Mouse (Mus musculus) ovary, postnatal 10 days (tissue): Measurements from ENCODE around the gene Hes1.

Experiments
- DNase-seq: peaks from one replicate; pipeline ENCODE4 v3.0.0; 2022; ENCODE audit warnings: low spot score

The Hes1 gene

GRCm38 (mm10) chr16:30063984-30064453 is at the start of gene Hes1:
Gene Hes1, plus strand, starts transcription at chr16:30064384.
- DNase-seq: no peak

GRCm38 (mm10) chr16:30016064-30016463 is 48.1 kb upstream of the Hes1 start:
- DNase-seq: no peak

- no peak for DNase-seq
Measured at GRCm38 (mm10) chr16:30020124-30020523, 44.1 kb upstream of the Hes1 start.

GRCm38 (mm10) chr16:30022352-30022751 is 41.8 kb upstream of the Hes1 start:
- DNase-seq: no peak

GRCm38 (mm10) chr16:30022890-30023797 is 41.0 kb upstream of the Hes1 start:
- no peak for DNase-seq

GRCm38 (mm10) chr16:30024681-30025262 is 39.4 kb upstream of the Hes1 start:
- no peak for DNase-seq

- DNase-seq: no peak
Measured at GRCm38 (mm10) chr16:30028184-30028583, 36.0 kb upstream of the Hes1 start.

- no peak for DNase-seq
Measured at GRCm38 (mm10) chr16:30029264-30030003, 34.8 kb upstream of the Hes1 start.

- no peak for DNase-seq
Measured at GRCm38 (mm10) chr16:30032326-30032904, 31.8 kb upstream of the Hes1 start.

GRCm38 (mm10) chr16:30033390-30033789 is 30.8 kb upstream of the Hes1 start:
- DNase-seq: no peak

- DNase-seq: no peak
Measured at GRCm38 (mm10) chr16:30034001-30034400, 30.2 kb upstream of the Hes1 start.

- no peak for DNase-seq
Measured at GRCm38 (mm10) chr16:30034521-30034920, 29.7 kb upstream of the Hes1 start.

GRCm38 (mm10) chr16:30034979-30035440 is 29.2 kb upstream of the Hes1 start:
- no peak for DNase-seq

GRCm38 (mm10) chr16:30036104-30036503 is 28.1 kb upstream of the Hes1 start:
- no peak for DNase-seq

- no peak for DNase-seq
Measured at GRCm38 (mm10) chr16:30038663-30039593, 25.3 kb upstream of the Hes1 start.

- no peak for DNase-seq
Measured at GRCm38 (mm10) chr16:30039841-30040240, 24.3 kb upstream of the Hes1 start.

- DNase-seq: no peak
Measured at GRCm38 (mm10) chr16:30042859-30043258, 21.3 kb upstream of the Hes1 start.

- no peak for DNase-seq
Measured at GRCm38 (mm10) chr16:30045615-30046014, 18.6 kb upstream of the Hes1 start.

GRCm38 (mm10) chr16:30047010-30047409 is 17.2 kb upstream of the Hes1 start:
- DNase-seq: no peak

- DNase-seq: no peak
Measured at GRCm38 (mm10) chr16:30047421-30047831, 16.8 kb upstream of the Hes1 start.
